Mouse (Mus musculus) MEL (cell line): ENCODE results near the gene Nup188. TPM values are rescaled to one million over a fixed set of nuclear protein-coding genes. Genes with fewer than 3 reads are reported as not detected.
A peak's percentile ranks its signal among the peaks of the same experiment; 100 is the strongest.

Experiments used
- DNase-seq: peaks from one replicate; pipeline ENCODE4 v3.0.0; 2011; ENCODE audit warnings: low read depth, low spot score
- H3K27ac ChIP-seq: 2 replicates; pipeline ENCODE4 v1.5.1; 2012; ENCODE audit warnings: low read depth, mild to moderate bottlenecking, control low read depth, low read length, moderate library complexity; ENCODE audit not compliant: control insufficient read depth
- H3K27me3 ChIP-seq, 2 experiments: fragments of 150-350 bp in 1 of 2; sonication (generic) in 1 of 2; 2 replicates each; pipeline ENCODE4 v1.6.1; 2012; ENCODE audit warnings: low read length in 2 of 2, mild to moderate bottlenecking in 2 of 2, improper control_type of control experiment in 1 of 2, moderate library complexity in 1 of 2; ENCODE audit not compliant: insufficient read depth in 2 of 2, control insufficient read depth in 1 of 2
- H3K36me3 ChIP-seq, 2 experiments: 2 replicates each; pipeline ENCODE4 v1.6.1; 2012 to 2014; ENCODE audit warnings: low read length in 2 of 2, improper control_type of control experiment in 1 of 2, inconsistent platforms in 1 of 2, mild to moderate bottlenecking in 1 of 2; ENCODE audit not compliant: insufficient read depth in 2 of 2, control insufficient read depth in 1 of 2
- H3K4me1 ChIP-seq, 2 experiments: fragments of 150-350 bp in 1 of 2; sonication (generic) in 1 of 2; 2 replicates each; pipeline ENCODE4 v1.6.1; 2012; ENCODE audit warnings: low read length in 2 of 2, improper control_type of control experiment in 1 of 2, mild to moderate bottlenecking in 1 of 2; ENCODE audit not compliant: insufficient read depth in 2 of 2, control insufficient read depth in 1 of 2
- H3K4me3 ChIP-seq, 2 experiments: fragments of 150-350 bp in 1 of 2; sonication (generic) in 1 of 2; 2 replicates each; pipeline ENCODE4 v1.5.1; 2012; ENCODE audit warnings: low read depth in 2 of 2, low read length in 2 of 2, mild to moderate bottlenecking in 2 of 2, moderate library complexity in 2 of 2, control low read depth in 1 of 2, improper control_type of control experiment in 1 of 2; ENCODE audit not compliant: control insufficient read depth in 1 of 2, insufficient read depth in 1 of 2
- H3K79me2 ChIP-seq: 2 replicates; pipeline ENCODE4 v1.6.1; 2012; ENCODE audit warnings: mild to moderate bottlenecking, low read length, moderate library complexity; ENCODE audit not compliant: control insufficient read depth, poor library complexity, insufficient read depth
- H3K9ac ChIP-seq: 2 replicates; pipeline ENCODE4 v1.6.1; 2012; ENCODE audit warnings: low read depth, mild to moderate bottlenecking, control low read depth, low read length, moderate library complexity; ENCODE audit not compliant: control insufficient read depth, poor library complexity, severe bottlenecking
- H3K9me3 ChIP-seq: fragments of 150-350 bp; sonication (generic); replicated peaks from 2 replicates; pipeline ENCODE4 v1.6.1; 2012; ENCODE audit warnings: mild to moderate bottlenecking, low read length, improper control_type of control experiment, moderate library complexity; ENCODE audit not compliant: insufficient read depth
- BHLHE40 ChIP-seq: IDR thresholded peaks from 2 replicates; pipeline ENCODE4 v1.6.1; 2012; ENCODE audit warnings: low read depth, mild to moderate bottlenecking, inconsistent platforms, low read length, improper control_type of control experiment, borderline replicate concordance
- CHD2 ChIP-seq: IDR thresholded peaks from 2 replicates; pipeline ENCODE4 v1.6.1; 2011; ENCODE audit warnings: low read length, improper control_type of control experiment
- CTCF ChIP-seq, 3 experiments: IDR thresholded peaks in 2 of 3; conservative IDR thresholded peaks in 1 of 3; 2 replicates each; pipeline ENCODE4 v1.5.1; 2011 to 2012; ENCODE audit warnings: low read length in 3 of 3, low read depth in 2 of 3, mild to moderate bottlenecking in 2 of 3, improper control_type of control experiment in 1 of 3, inconsistent platforms in 1 of 3, mixed read lengths in 1 of 3, moderate library complexity in 1 of 3; ENCODE audit not compliant: control insufficient read depth in 1 of 3, insufficient read depth in 1 of 3, poor library complexity in 1 of 3, severe bottlenecking in 1 of 3
- ELF1 ChIP-seq: IDR thresholded peaks from 2 replicates; pipeline ENCODE4 v1.6.1; 2014; ENCODE audit warnings: low read depth, mild to moderate bottlenecking, inconsistent platforms, low read length, improper control_type of control experiment, moderate library complexity
- EP300 ChIP-seq, 2 experiments: IDR thresholded peaks; 2 replicates each; pipeline ENCODE4 v1.6.1; 2011; ENCODE audit warnings: improper control_type of control experiment in 2 of 2, low read length in 2 of 2, low read depth in 1 of 2, mild to moderate bottlenecking in 1 of 2
- GABPA ChIP-seq: IDR thresholded peaks from 2 replicates; pipeline ENCODE4 v1.6.1; 2012; ENCODE audit warnings: low read depth, mild to moderate bottlenecking, inconsistent platforms, low read length, improper control_type of control experiment, moderate library complexity
- HCFC1 ChIP-seq: IDR thresholded peaks from 2 replicates; pipeline ENCODE4 v1.6.1; 2012; ENCODE audit warnings: low read depth, mild to moderate bottlenecking, inconsistent platforms, low read length, improper control_type of control experiment, moderate library complexity
- JUND ChIP-seq: IDR thresholded peaks from 2 replicates; pipeline ENCODE4 v1.6.1; 2011; ENCODE audit warnings: low read depth, mild to moderate bottlenecking, improper control_type of control experiment, low read length
- KAT2A ChIP-seq: conservative IDR thresholded peaks from 2 replicates; pipeline ENCODE4 v1.6.1; 2012; ENCODE audit warnings: low read depth, low read length, improper control_type of control experiment, inconsistent platforms
- MAFK ChIP-seq: IDR thresholded peaks from 2 replicates; pipeline ENCODE4 v1.6.1; 2011; ENCODE audit warnings: low read depth, mild to moderate bottlenecking, low read length, improper control_type of control experiment, borderline replicate concordance
- MAX ChIP-seq: IDR thresholded peaks from 2 replicates; pipeline ENCODE4 v1.6.1; 2011; ENCODE audit warnings: low read length, improper control_type of control experiment
- MXI1 ChIP-seq: IDR thresholded peaks from 2 replicates; pipeline ENCODE4 v1.6.1; 2011; ENCODE audit warnings: mild to moderate bottlenecking, low read depth, low read length, improper control_type of control experiment
- MYB ChIP-seq: IDR thresholded peaks from 2 replicates; pipeline ENCODE4 v1.6.1; 2011; ENCODE audit warnings: mild to moderate bottlenecking, low read depth, low read length, improper control_type of control experiment
- MYC ChIP-seq: IDR thresholded peaks from 2 replicates; pipeline ENCODE4 v1.6.1; 2011; ENCODE audit warnings: low read depth, mild to moderate bottlenecking, low read length, improper control_type of control experiment, moderate library complexity
- NELFE ChIP-seq: IDR thresholded peaks from 2 replicates; pipeline ENCODE4 v1.6.1; 2011; ENCODE audit warnings: low read depth, low read length, improper control_type of control experiment
- NRF1 ChIP-seq: IDR thresholded peaks from 2 replicates; pipeline ENCODE4 v1.6.1; 2014; ENCODE audit warnings: low read depth, mild to moderate bottlenecking, inconsistent platforms, low read length, improper control_type of control experiment, moderate library complexity; ENCODE audit not compliant: poor library complexity, insufficient read depth, severe bottlenecking
- POLR2AphosphoS5 ChIP-seq: IDR thresholded peaks from 2 replicates; pipeline ENCODE4 v1.6.1; 2012; ENCODE audit warnings: low read depth, borderline replicate concordance, mild to moderate bottlenecking, inconsistent platforms, low read length, moderate library complexity, mixed read lengths
- RCOR1 ChIP-seq: IDR thresholded peaks from 2 replicates; pipeline ENCODE4 v1.6.1; 2012; ENCODE audit warnings: low read depth, mild to moderate bottlenecking, inconsistent platforms, low read length, improper control_type of control experiment
- SMC3 ChIP-seq: IDR thresholded peaks from 2 replicates; pipeline ENCODE4 v1.6.1; 2011; ENCODE audit warnings: low read depth, low read length, improper control_type of control experiment
- TAL1 ChIP-seq: IDR thresholded peaks from 2 replicates; pipeline ENCODE4 v1.6.1; 2012; ENCODE audit warnings: mild to moderate bottlenecking, inconsistent platforms, low read length, moderate library complexity, mixed read lengths
- USF1 ChIP-seq: IDR thresholded peaks from 2 replicates; pipeline ENCODE4 v1.6.1; 2014; ENCODE audit warnings: low read depth, mild to moderate bottlenecking, inconsistent platforms, low read length, improper control_type of control experiment, moderate library complexity
- ZKSCAN1 ChIP-seq: IDR thresholded peaks from 2 replicates; pipeline ENCODE4 v1.6.1; 2012; ENCODE audit warnings: low read depth, mild to moderate bottlenecking, inconsistent platforms, low read length, improper control_type of control experiment, moderate library complexity
- ZMIZ1 ChIP-seq: IDR thresholded peaks from 2 replicates; pipeline ENCODE4 v1.6.1; 2012; ENCODE audit warnings: low read depth, mild to moderate bottlenecking, inconsistent platforms, low read length, improper control_type of control experiment, moderate library complexity
- polyA plus RNA-seq, 2 experiments: library from polyadenylated mRNA; stranded (reverse) in 1 of 2; unstranded in 1 of 2; fragments of >175 nt in 1 of 2; fragments of >200 nt in 1 of 2; gene quantifications; 2 replicates each; pipeline versions ENCODE4 v1.2.1 to v1.2.4; 2012; ENCODE audit warnings: low replicate concordance in 2 of 2, low read depth in 1 of 2; ENCODE audit not compliant: insufficient read length in 2 of 2, insufficient read depth in 1 of 2, missing spikeins in 1 of 2
- total RNA-seq: library from RNA; depleted of rRNA; stranded (reverse); fragments of 300-350 nt; gene quantifications from 2 replicates; pipeline ENCODE4 v1.2.3, GENCODE M21; 2012

The Nup188 gene
- total and polyA plus RNA-seq, 3 experiments, result 58.6 to 119 TPM; not detected in 1

GRCm38 (mm10) chr2:30363773-30364650 lies 77.8 kb downstream of the Nup188 start, which contains the start of gene Miga2 (continued):
- TF ChIP-seq NRF1, result peak; percentile 38; the same call in 1 of the 2 replicates
- peak; percentile 30; the same call in 1 of the 2 replicates for TF ChIP-seq USF1
- TF ChIP-seq TAL1, result no peak
- no peak for TF ChIP-seq EP300 (IDR thresholded peaks at IDR 0.05; ENCODE audit: low read depth in 1 of 2, low read length in 2 of 2)
- no peak for TF ChIP-seq MYB
- TF ChIP-seq MAFK, result no peak
- TF ChIP-seq ZKSCAN1, result no peak
- 0 out of 2 replicates have a peak, but pooled peaks have one; percentile 66 for TF ChIP-seq ZMIZ1
- peak; percentile 92 for TF ChIP-seq MXI1
- no peak for TF ChIP-seq RCOR1
- no peak for TF ChIP-seq BHLHE40
- peak; percentile 84 for TF ChIP-seq HCFC1
- TF ChIP-seq POLR2AphosphoS5, result no peak

- H3K9ac ChIP-seq, result no peak overlapping the region
- H3K27ac ChIP-seq, result no peak overlapping the region
- H3K4me1 ChIP-seq, result 0 out of 4 replicates have a peak, but pooled peaks cover 0 to 2% of the 10 kb centered on the region in 2 experiments
- no peaks in the 10 kb centered on the region for H3K27me3 ChIP-seq
- no peaks in the 10 kb centered on the region; a peak in 2 of 4 replicates for H3K36me3 ChIP-seq
- peaks cover 15% of the 10 kb centered on the region for H3K79me2 ChIP-seq
- no peak for DNase-seq
- TF ChIP-seq MYB (no peak), ELF1 (no peak), MYC (no peak), KAT2A (no peak), GABPA (no peak), CHD2 (no peak), CTCF (IDR thresholded peaks at IDR 0.05 in 2 of 3, conservative IDR thresholded peaks at IDR 0.05 in 1 of 3; ENCODE audit: control insufficient read depth in 1 of 3, insufficient read depth in 1 of 3, low read depth in 2 of 3, low read length in 3 of 3, poor library complexity in 1 of 3, severe bottlenecking in 1 of 3) (no peak), ZKSCAN1 (no peak), JUND (no peak), BHLHE40 (no peak), NELFE (no peak), NRF1 (no peak), MXI1 (no peak), SMC3 (no peak), MAX (no peak)
- peak overlapping the region in 1 of 2 experiments; percentile 23; a peak in 1 of 4 replicates for H3K4me3 ChIP-seq
- H3K9me3 ChIP-seq, result no peaks in the 10 kb centered on the region
Observed at GRCm38 (mm10) chr2:30365281-30366069, 79.3 kb downstream of the Nup188 start.
